Mouse (Mus musculus) CH12.LX (cell line): ENCODE data around the gene Zcchc9. TPM values are rescaled to one million over a fixed set of nuclear protein-coding genes. Genes with fewer than 3 reads are reported as not detected.

Experiments
- DNase-seq: peaks from one replicate; pipeline ENCODE4 v3.0.0-alpha.2; 2013; ENCODE audit errors: extremely low read depth
- H3K27ac ChIP-seq: 2 replicates; pipeline ENCODE4 v1.5.1; 2012; ENCODE audit warnings: low read depth, mild to moderate bottlenecking, control low read depth, moderate library complexity; ENCODE audit not compliant: insufficient read depth
- H3K27me3 ChIP-seq: replicated peaks from 2 replicates; pipeline ENCODE3; 2012; ENCODE audit warnings: inconsistent platforms
- H3K36me3 ChIP-seq, 2 experiments: replicated peaks in 1 of 2; 2 replicates each; pipeline versions ENCODE3 to v1.6.1; 2012; ENCODE audit warnings: inconsistent platforms in 1 of 2, low read length in 1 of 2, mild to moderate bottlenecking in 1 of 2, mixed read lengths in 1 of 2, moderate library complexity in 1 of 2; ENCODE audit not compliant: control insufficient read depth in 1 of 2, insufficient read depth in 1 of 2
- H3K4me1 ChIP-seq, 2 experiments: 2 replicates each; pipeline ENCODE4 v1.6.1; 2012; ENCODE audit warnings: inconsistent platforms in 1 of 2, moderate library complexity in 1 of 2; ENCODE audit not compliant: insufficient read depth in 2 of 2, control insufficient read depth in 1 of 2
- H3K4me2 ChIP-seq: 2 replicates; pipeline ENCODE4 v1.6.1; 2012; ENCODE audit warnings: low read depth, mild to moderate bottlenecking, control low read depth; ENCODE audit not compliant: poor library complexity, insufficient read depth, severe bottlenecking
- H3K4me3 ChIP-seq, 3 experiments: fragments of 150-350 bp in 1 of 3; sonication (generic) in 1 of 3; replicated peaks in 1 of 3; 2 replicates each; pipeline versions ENCODE3 to v1.5.1; 2011 to 2012; ENCODE audit warnings: low read depth in 2 of 3, low read length in 2 of 3, mild to moderate bottlenecking in 2 of 3, moderate library complexity in 2 of 3, control low read depth in 1 of 3, improper control_type of control experiment in 1 of 3, inconsistent platforms in 1 of 3, mixed read lengths in 1 of 3; ENCODE audit not compliant: poor library complexity in 1 of 3
- H3K79me2 ChIP-seq: replicated peaks from 2 replicates; pipeline ENCODE4 v1.6.1; 2012; ENCODE audit warnings: mild to moderate bottlenecking, moderate library complexity; ENCODE audit not compliant: control insufficient read depth, poor library complexity, insufficient read depth, severe bottlenecking; ENCODE audit errors: extremely low read depth
- H3K9ac ChIP-seq: 2 replicates; pipeline ENCODE4 v1.6.1; 2012; ENCODE audit warnings: low read depth, mild to moderate bottlenecking, control low read depth, moderate library complexity; ENCODE audit not compliant: insufficient read depth
- H3K9me3 ChIP-seq: replicated peaks from 2 replicates; pipeline ENCODE3; 2012; ENCODE audit warnings: low read length, inconsistent platforms, mixed read lengths
- ELF1 ChIP-seq: IDR thresholded peaks from 2 replicates; pipeline ENCODE4 v1.6.1; 2014; ENCODE audit warnings: low read depth, mild to moderate bottlenecking, inconsistent platforms, low read length, improper control_type of control experiment
- GABPA ChIP-seq: IDR thresholded peaks from 2 replicates; pipeline ENCODE4 v1.6.1; 2012; ENCODE audit warnings: low read depth, low read length, improper control_type of control experiment, inconsistent platforms; ENCODE audit not compliant: insufficient replicate concordance
- IRF4 ChIP-seq: IDR thresholded peaks from 2 replicates; pipeline ENCODE4 v1.6.1; 2014; ENCODE audit warnings: low read depth, mild to moderate bottlenecking, inconsistent platforms, low read length, improper control_type of control experiment
- JUN ChIP-seq: IDR thresholded peaks from 2 replicates; pipeline ENCODE4 v1.6.1; 2011; ENCODE audit warnings: low read depth, mild to moderate bottlenecking, low read length, improper control_type of control experiment, moderate library complexity; ENCODE audit not compliant: insufficient read depth
- JUND ChIP-seq: conservative IDR thresholded peaks from 2 replicates; pipeline ENCODE4 v1.6.1; 2011; ENCODE audit warnings: low read depth, low read length, improper control_type of control experiment
- KAT2A ChIP-seq: IDR thresholded peaks from 2 replicates; pipeline ENCODE4 v1.6.1; 2012; ENCODE audit warnings: low read length, improper control_type of control experiment, inconsistent platforms; ENCODE audit not compliant: insufficient replicate concordance
- MAFK ChIP-seq: IDR thresholded peaks from 2 replicates; pipeline ENCODE4 v1.6.1; 2011; ENCODE audit warnings: low read length, improper control_type of control experiment; ENCODE audit not compliant: insufficient replicate concordance
- MXI1 ChIP-seq: IDR thresholded peaks from 2 replicates; pipeline ENCODE4 v1.6.1; 2011; ENCODE audit warnings: mild to moderate bottlenecking, low read depth, low read length, improper control_type of control experiment
- NELFE ChIP-seq: IDR thresholded peaks from 2 replicates; pipeline ENCODE4 v1.6.1; 2011; ENCODE audit warnings: low read depth, low read length, improper control_type of control experiment
- PAX5 ChIP-seq: IDR thresholded peaks from 2 replicates; pipeline ENCODE4 v1.6.1; 2012; ENCODE audit warnings: low read length, inconsistent platforms, mixed read lengths
- TBP ChIP-seq: conservative IDR thresholded peaks from 2 replicates; pipeline ENCODE4 v1.6.1; 2011; ENCODE audit warnings: low read depth, low read length, improper control_type of control experiment
- TCF12 ChIP-seq: IDR thresholded peaks from 2 replicates; pipeline ENCODE4 v1.6.1; 2014; ENCODE audit warnings: low read depth, mild to moderate bottlenecking, inconsistent platforms, low read length, improper control_type of control experiment
- UBTF ChIP-seq: IDR thresholded peaks from 2 replicates; pipeline ENCODE4 v1.6.1; 2012; ENCODE audit warnings: low read depth, mild to moderate bottlenecking, inconsistent platforms, low read length, improper control_type of control experiment, moderate library complexity
- USF1 ChIP-seq: IDR thresholded peaks from 2 replicates; pipeline ENCODE4 v1.6.1; 2014; ENCODE audit warnings: low read depth, mild to moderate bottlenecking, inconsistent platforms, low read length, improper control_type of control experiment
- ZC3H11A ChIP-seq: IDR thresholded peaks from 2 replicates; pipeline ENCODE4 v1.6.1; 2012; ENCODE audit warnings: low read depth, mild to moderate bottlenecking, inconsistent platforms, low read length, improper control_type of control experiment
- ZNF384 ChIP-seq: IDR thresholded peaks from 2 replicates; pipeline ENCODE4 v1.6.1; 2012; ENCODE audit warnings: low read depth, low read length, improper control_type of control experiment, inconsistent platforms
- dilution Hi-C: fragments of 300-500 bp; cut with MboI; formaldehyde crosslinking; loops from 2 replicates; pipeline ENCODE4 v1.14.3; 2020; ENCODE audit warnings: low sequenced_read_pairs; ENCODE audit not compliant: extremely low pct_unique_long_range_greater_than_20kb, extremely low pct_ligation_motif_present
- in situ Hi-C: fragments of 300-500 bp; cut with MboI; formaldehyde crosslinking; loops from 3 replicates; pipeline ENCODE4 v1.14.3; 2019; ENCODE audit warnings: low sequenced_read_pairs, low pct_ligation_motif_present, low pct_unique_long_range_greater_than_20kb, mixed read lengths
- polyA plus RNA-seq: library from polyadenylated mRNA; unstranded; fragments of >175 nt; gene quantifications from 2 replicates; pipeline ENCODE4 v1.2.1, GENCODE M21; 2012; ENCODE audit warnings: low read depth; ENCODE audit not compliant: insufficient read length
- total RNA-seq, 2 experiments: library from RNA; depleted of rRNA; stranded (reverse); fragments of 300-350 nt in 1 of 2; fragments of >200 nt in 1 of 2; gene quantifications; 2 replicates each; pipeline ENCODE4 v1.2.3; 2012 to 2014

Gene Zcchc9
- total and polyA plus RNA-seq, 3 experiments = 41.6 to 89.1 (median 47.9) TPM

GRCm38 (mm10) chr13:91854412-91854811 lies 46.9 kb upstream of the Zcchc9 start:
- peaks cover 0 to 6% of the 10 kb centered on the region in 2 experiments; a peak in 1 of 4 replicates for H3K4me1 ChIP-seq
- H3K4me3 ChIP-seq = no peak overlapping the region
- no peak overlapping the region for H3K27ac ChIP-seq
- no peaks in the 10 kb centered on the region for H3K36me3 ChIP-seq
- TF ChIP-seq KAT2A (no peak), PAX5 (no peak), ELF1 (no peak), ZNF384 (no peak), UBTF (no peak), ZC3H11A (no peak), JUN (no peak), IRF4 (no peak), USF1 (no peak), TCF12 (no peak), MXI1 (no peak)
- H3K4me2 ChIP-seq = no peak overlapping the region
- H3K9ac ChIP-seq = no peak overlapping the region
- DNase-seq = no peak
- H3K79me2 ChIP-seq = no peaks in the 10 kb centered on the region
- dilution Hi-C loops = no loop called here
- in situ Hi-C loops = no loop called here
- H3K27me3 ChIP-seq = no peaks in the 10 kb centered on the region
- no peaks in the 10 kb centered on the region for H3K9me3 ChIP-seq

DNA sequence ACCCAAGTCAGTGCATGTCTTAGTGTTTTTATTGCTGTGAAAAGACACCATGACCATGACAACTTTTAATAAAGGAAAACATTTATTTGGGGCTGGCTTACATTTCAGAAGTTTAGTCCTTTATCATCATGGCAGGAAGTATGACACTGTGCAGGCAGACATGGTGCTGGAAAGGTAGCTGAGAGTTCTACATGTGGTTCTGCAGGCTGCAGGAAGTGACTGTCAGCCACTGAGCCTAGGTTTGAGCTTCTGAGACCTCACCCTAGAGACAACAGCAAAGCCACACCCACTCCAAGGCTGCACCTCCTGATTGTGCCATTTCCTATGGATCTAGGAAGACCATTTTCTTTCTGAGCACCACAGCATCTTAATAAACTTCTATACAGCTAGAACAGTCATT lies 20.4 kb upstream of the Zcchc9 start:
- no peak for DNase-seq
- Histone ChIP-seq H3K4me1 (peaks cover 2 to 10% of the 10 kb centered on the region in 2 experiments; a peak in 2 of 4 replicates), H3K79me2 (no peaks in the 10 kb centered on the region), H3K4me3 (no peak overlapping the region), H3K27ac (no peak overlapping the region), H3K4me2 (no peak overlapping the region), H3K27me3 (no peaks in the 10 kb centered on the region), H3K9me3 (no peaks in the 10 kb centered on the region), H3K9ac (no peak overlapping the region), H3K36me3 (no peaks in the 10 kb centered on the region)
- TF ChIP-seq TBP (no peak), NELFE (no peak), KAT2A (no peak), MAFK (no peak), JUND (no peak)
- in situ Hi-C loops (no loop called here), dilution Hi-C loops (no loop called here)

- no peak overlapping the region for H3K9ac ChIP-seq
- no peaks in the 10 kb centered on the region for H3K79me2 ChIP-seq
- dilution Hi-C loops (no loop called here), in situ Hi-C loops (no loop called here)
- no peak for DNase-seq
- H3K36me3 ChIP-seq = no peaks in the 10 kb centered on the region
- H3K4me2 ChIP-seq = no peak overlapping the region
- TF ChIP-seq GABPA (no peak), MXI1 (no peak)
- no peak overlapping the region for H3K27ac ChIP-seq
- H3K27me3 ChIP-seq = no peaks in the 10 kb centered on the region
- peaks cover 2% of the 10 kb centered on the region for H3K9me3 ChIP-seq
- H3K4me3 ChIP-seq = no peak overlapping the region
- H3K4me1 ChIP-seq = peaks cover 2 to 10% of the 10 kb centered on the region in 2 experiments; a peak in 2 of 4 replicates
Observed at GRCm38 (mm10) chr13:91826066-91826465, 18.6 kb upstream of the Zcchc9 start.
